Mouse (Mus musculus): ENCODE results near the gene Cyb5d1. TPM values are rescaled to one million over a fixed set of nuclear protein-coding genes. Genes with fewer than 3 reads are reported as not detected.

Gene Cyb5d1
- total and polyA plus RNA-seq, 3 experiments: 19.9 to 32.1 (median 27.9) TPM

DNA sequence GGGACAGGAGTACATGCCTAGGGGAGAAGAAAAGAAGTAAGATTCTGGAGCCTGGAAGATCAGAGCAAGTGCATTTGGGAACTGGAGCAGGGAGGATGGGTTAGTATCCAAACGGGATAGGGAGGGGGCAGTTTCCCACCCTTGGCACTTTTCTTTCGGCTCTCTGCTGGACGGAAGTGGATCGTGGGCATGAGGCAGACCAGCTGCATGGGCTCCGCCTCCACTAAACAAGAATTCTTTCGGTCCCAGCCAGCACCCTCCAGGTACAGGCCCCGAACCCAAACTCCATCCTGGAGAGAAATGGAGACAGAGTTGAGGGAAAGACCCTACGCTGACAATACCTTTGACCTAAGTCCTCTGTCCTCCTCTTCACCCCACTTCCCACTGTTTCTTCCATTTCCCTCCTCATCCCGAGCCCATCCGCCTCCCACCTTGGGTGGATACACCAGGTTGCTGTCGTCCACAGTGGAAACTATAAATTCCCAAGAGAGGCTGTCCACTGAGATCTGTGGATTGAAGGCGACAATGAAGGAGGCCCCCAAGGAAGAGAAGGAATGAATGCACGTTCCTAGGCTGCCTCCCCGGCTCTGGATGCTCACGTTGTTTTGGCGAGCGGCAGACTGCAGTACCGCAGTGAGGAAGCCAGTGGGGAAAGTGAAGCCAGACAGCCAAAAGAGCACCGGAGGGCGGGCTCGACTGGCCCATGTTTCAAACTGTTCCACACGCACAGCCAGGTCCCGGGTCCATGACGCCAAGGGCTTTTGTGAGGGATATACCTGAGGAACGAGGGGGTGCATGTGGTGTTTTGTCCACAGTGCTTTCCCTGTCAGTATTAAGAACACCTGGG, 25.9 kb upstream of the Cyb5d1 start:
- TF ChIP-seq CTCF (IDR thresholded peaks at IDR 0.05) (no peak), POLR2A (IDR thresholded peaks at IDR 0.05; ENCODE audit: insufficient read depth, low read depth, low read length) (no peak), EP300 (IDR thresholded peaks at IDR 0.05; ENCODE audit: insufficient read depth, low read depth, low read length) (no peak)
- H3K27me3 ChIP-seq (ENCODE audit: control insufficient read depth, insufficient read depth, low read length): no peaks in the 10 kb centered on the region
- intact Hi-C loops (cut with DNase I): loop anchor here (2.0 kb wide), 2 partner anchors 15 to 57 kb away; no protein-coding TSS in a partner anchor
- no peak overlapping the region for H3K9ac ChIP-seq (ENCODE audit: low read depth, low read length)
- H3K4me1 ChIP-seq (ENCODE audit: control insufficient read depth, insufficient read depth, low read length): peaks cover 4% of the 10 kb centered on the region
- H3K27ac ChIP-seq: no peak overlapping the region
- H3K79me2 ChIP-seq (replicated peaks; ENCODE audit: control insufficient read depth, insufficient read depth, low read length): no peaks in the 10 kb centered on the region
- 30% methylated on average over 25 of the region's 25 CpGs for WGBS
- H3K4me3 ChIP-seq: no peak overlapping the region
- DNase-seq: no peak
- no peaks in the 10 kb centered on the region for H3K36me3 ChIP-seq (ENCODE audit: control insufficient read depth, insufficient read depth, low read length)

DNA sequence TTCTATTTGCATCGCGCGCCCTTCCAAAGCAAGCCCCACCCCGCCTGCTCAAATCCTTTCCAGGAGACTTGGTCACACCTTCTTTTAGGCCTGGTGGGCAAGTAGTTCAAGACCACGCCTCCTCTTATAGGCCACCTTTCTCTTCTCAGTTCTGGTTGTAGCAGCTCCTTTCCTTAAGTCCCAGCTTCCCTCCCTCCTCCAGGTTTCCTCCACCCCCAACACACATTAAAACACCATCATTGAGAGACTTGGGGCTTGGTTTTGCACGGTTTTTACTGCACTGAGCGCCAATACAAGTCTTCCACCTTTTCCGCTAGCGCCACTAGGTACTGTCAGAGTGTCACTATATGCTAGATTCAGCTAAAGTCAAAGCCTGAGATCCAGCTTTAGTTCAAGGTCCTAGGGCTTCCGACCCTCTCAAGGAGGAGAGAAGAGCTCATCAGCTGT, 25.1 kb upstream of the Cyb5d1 start:
- Histone ChIP-seq H3K9ac (ENCODE audit: low read depth, low read length) (peak overlapping the region; percentile 33; the same call in 1 of the 2 replicates), H3K4me1 (ENCODE audit: control insufficient read depth, insufficient read depth, low read length) (peaks cover 4% of the 10 kb centered on the region), H3K79me2 (replicated peaks; ENCODE audit: control insufficient read depth, insufficient read depth, low read length) (no peaks in the 10 kb centered on the region), H3K27ac (peak overlapping the region; percentile 91; the same call in 1 of the 2 replicates), H3K36me3 (ENCODE audit: control insufficient read depth, insufficient read depth, low read length) (no peaks in the 10 kb centered on the region), H3K27me3 (ENCODE audit: control insufficient read depth, insufficient read depth, low read length) (no peaks in the 10 kb centered on the region), H3K4me3 (peak overlapping the region; percentile 56)
- TF ChIP-seq EP300 (IDR thresholded peaks at IDR 0.05; ENCODE audit: insufficient read depth, low read depth, low read length): no peak
- no peak for TF ChIP-seq POLR2A (IDR thresholded peaks at IDR 0.05; ENCODE audit: insufficient read depth, low read depth, low read length)
- TF ChIP-seq CTCF (IDR thresholded peaks at IDR 0.05): no peak
- no peak for DNase-seq
- WGBS: 25% methylated on average over 10 of the region's 10 CpGs
- intact Hi-C loops (cut with DNase I): loop anchor here (2.0 kb wide), 2 partner anchors 14 to 56 kb away; no protein-coding TSS in a partner anchor

DNA sequence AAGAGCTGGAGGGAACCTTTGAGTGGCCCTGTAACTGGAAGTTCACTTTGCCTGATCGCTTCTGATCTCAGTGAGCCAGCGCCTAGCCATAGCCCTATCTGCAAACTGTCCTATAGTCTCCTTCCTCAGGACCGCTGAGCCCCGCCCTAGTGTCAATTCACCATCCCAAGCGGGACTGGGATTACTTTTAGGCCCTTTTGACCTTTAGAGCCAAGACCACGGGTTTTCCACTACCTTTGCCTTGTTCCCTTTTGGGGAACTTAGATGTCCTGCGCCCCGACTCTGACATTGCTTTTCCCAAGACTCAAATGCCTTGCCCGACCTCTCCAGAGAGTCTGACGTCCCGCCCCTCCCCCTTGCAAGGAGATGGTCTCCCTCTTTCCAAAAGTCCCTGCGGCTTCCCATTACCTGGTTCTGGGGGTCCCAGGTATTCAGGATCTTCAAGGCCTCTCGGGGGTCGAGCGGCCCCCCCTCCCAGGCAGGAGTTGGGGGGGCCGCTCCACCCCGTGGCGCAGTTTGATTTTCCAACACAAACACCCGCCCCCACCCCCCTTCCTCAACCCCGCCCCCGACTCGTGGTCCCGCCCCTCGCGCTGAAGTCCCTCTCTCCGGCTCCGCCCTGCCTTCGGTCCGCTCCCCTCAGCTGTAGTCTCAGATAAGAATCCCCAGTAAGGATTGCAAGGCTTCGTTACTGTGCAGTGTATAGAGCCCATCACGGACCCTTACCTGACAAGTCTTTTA, 24.6 kb upstream of the Cyb5d1 start:
- no peaks in the 10 kb centered on the region for H3K79me2 ChIP-seq (replicated peaks; ENCODE audit: control insufficient read depth, insufficient read depth, low read length)
- peak overlapping the region; percentile 91 for H3K27ac ChIP-seq
- DNase-seq: peak; percentile 74 to 80
- H3K4me1 ChIP-seq (ENCODE audit: control insufficient read depth, insufficient read depth, low read length): peaks cover 4% of the 10 kb centered on the region
- intact Hi-C loops (cut with DNase I): loop anchor here (1.0 to 10.0 kb wide), 5 partner anchors 13 to 575 kb away; partner anchors contain the start of genes Gabarap and Phf23
- peak overlapping the region; percentile 61 for H3K9ac ChIP-seq (ENCODE audit: low read depth, low read length)
- no peaks in the 10 kb centered on the region for H3K36me3 ChIP-seq (ENCODE audit: control insufficient read depth, insufficient read depth, low read length)
- WGBS: under 1% methylated on average over 30 of the region's 31 CpGs
- TF ChIP-seq CTCF (IDR thresholded peaks at IDR 0.05) (no peak), POLR2A (IDR thresholded peaks at IDR 0.05; ENCODE audit: insufficient read depth, low read depth, low read length) (no peak), EP300 (IDR thresholded peaks at IDR 0.05; ENCODE audit: insufficient read depth, low read depth, low read length) (0 out of 2 replicates have a peak, but pooled peaks have one; percentile 20)
- peak overlapping the region; percentile 56 for H3K4me3 ChIP-seq
- no peaks in the 10 kb centered on the region for H3K27me3 ChIP-seq (ENCODE audit: control insufficient read depth, insufficient read depth, low read length)

DNA sequence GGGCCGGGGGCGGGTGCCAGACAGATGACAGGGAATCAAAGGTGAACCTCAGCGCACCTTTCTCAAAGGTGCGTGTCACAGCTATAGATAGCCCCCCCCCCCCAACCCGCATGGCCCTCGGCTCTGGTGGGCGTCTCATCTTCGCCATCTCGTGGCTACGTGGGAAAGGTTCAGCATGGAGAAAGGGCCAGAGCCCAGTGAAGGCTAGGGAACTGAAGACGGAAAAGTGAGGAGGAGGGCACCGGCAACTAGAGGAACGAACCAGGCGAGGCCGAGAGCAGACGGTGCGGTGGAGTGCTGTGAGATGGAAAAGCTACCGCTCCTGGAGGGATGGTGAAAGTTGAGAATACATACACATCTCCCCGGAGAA, 24.0 kb upstream of the Cyb5d1 start:
- intact Hi-C loops (cut with DNase I): loop anchor here (1.0 to 10.0 kb wide), 3 partner anchors 18 to 575 kb away; partner anchors contain the start of genes Gabarap and Phf23
- Histone ChIP-seq H3K27me3 (ENCODE audit: control insufficient read depth, insufficient read depth, low read length) (no peaks in the 10 kb centered on the region), H3K4me3 (peak overlapping the region; percentile 56), H3K36me3 (ENCODE audit: control insufficient read depth, insufficient read depth, low read length) (no peaks in the 10 kb centered on the region), H3K4me1 (ENCODE audit: control insufficient read depth, insufficient read depth, low read length) (peaks cover 4% of the 10 kb centered on the region), H3K79me2 (replicated peaks; ENCODE audit: control insufficient read depth, insufficient read depth, low read length) (no peaks in the 10 kb centered on the region), H3K9ac (ENCODE audit: low read depth, low read length) (peak overlapping the region; percentile 61), H3K27ac (peak overlapping the region; percentile 91)
- WGBS: 0% methylated on average over 19 of the region's 19 CpGs
- no peak for TF ChIP-seq POLR2A (IDR thresholded peaks at IDR 0.05; ENCODE audit: insufficient read depth, low read depth, low read length)
- TF ChIP-seq CTCF (IDR thresholded peaks at IDR 0.05): peak; percentile 65
- TF ChIP-seq EP300 (IDR thresholded peaks at IDR 0.05; ENCODE audit: insufficient read depth, low read depth, low read length): no peak
- peak in 1 of 2 experiments; percentile 62 for DNase-seq

DNA sequence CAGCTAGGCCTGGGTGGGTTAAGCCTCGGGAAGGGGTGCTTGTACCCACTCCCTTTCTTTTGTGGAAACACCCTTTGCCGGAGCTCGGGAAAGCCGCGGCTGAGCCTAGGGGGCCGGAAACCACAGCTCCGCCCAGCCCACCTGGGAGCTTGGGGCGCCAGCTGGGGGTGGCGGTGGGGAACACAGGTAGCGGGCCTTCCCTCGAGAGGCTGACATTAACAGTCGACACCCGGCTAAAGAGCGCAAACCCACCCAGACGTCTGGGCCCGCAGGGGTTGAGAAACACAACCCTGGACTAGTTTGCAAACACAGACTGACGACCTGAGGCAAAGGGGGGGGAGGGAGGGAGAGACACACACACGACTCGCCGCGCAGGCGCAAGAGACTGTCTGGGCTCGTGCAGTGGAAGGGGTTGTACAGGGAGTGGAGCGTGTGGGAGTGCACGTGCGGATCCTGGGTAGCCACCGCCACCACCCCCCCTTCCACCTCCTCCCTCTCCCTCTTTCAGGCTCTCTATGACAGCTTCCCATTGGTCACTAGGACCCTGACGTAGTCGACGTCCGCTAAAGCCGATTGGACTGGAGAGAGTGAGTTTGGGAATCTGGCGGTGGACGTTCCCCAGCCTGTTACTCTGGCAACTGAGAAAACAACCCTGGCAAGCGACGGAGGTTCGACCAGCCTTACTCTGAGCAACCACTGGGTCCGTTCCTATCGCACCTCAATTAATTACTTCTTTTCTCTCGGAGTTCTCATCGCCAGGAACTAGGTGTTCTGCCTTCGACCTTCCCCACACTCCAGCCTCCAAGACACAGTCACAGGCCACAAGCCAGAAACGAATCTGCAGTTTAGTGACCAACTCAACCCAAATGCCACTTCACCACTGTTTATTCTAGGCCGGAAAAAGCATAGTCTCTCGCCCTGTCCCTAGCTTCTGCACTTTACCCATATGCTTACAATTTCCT, 23.3 kb upstream of the Cyb5d1 start:
- TF ChIP-seq POLR2A (IDR thresholded peaks at IDR 0.05; ENCODE audit: insufficient read depth, low read depth, low read length) (peak; percentile 66), CTCF (IDR thresholded peaks at IDR 0.05) (no peak), EP300 (IDR thresholded peaks at IDR 0.05; ENCODE audit: insufficient read depth, low read depth, low read length) (peak; percentile 99)
- Histone ChIP-seq H3K27me3 (ENCODE audit: control insufficient read depth, insufficient read depth, low read length) (no peaks in the 10 kb centered on the region), H3K27ac (peak overlapping the region; percentile 99), H3K9ac (ENCODE audit: low read depth, low read length) (peak overlapping the region; percentile 78), H3K36me3 (ENCODE audit: control insufficient read depth, insufficient read depth, low read length) (no peaks in the 10 kb centered on the region), H3K79me2 (replicated peaks; ENCODE audit: control insufficient read depth, insufficient read depth, low read length) (no peaks in the 10 kb centered on the region), H3K4me3 (peak overlapping the region; percentile 81), H3K4me1 (ENCODE audit: control insufficient read depth, insufficient read depth, low read length) (peaks cover 8% of the 10 kb centered on the region)
- under 1% methylated on average over 40 of the region's 45 CpGs for WGBS
- intact Hi-C loops (cut with DNase I): loop anchor here (1.0 to 10.0 kb wide), 4 partner anchors 8 to 576 kb away; partner anchors contain the start of genes Gabarap and Phf23
- DNase-seq: peak; percentile 87 to 94

Data from heart, adult 2 months (tissue).